Mouse (Mus musculus) forebrain, embryonic 15.5 days (tissue): ENCODE measurements around the gene Gsx1. TPM values are rescaled to one million over a fixed set of nuclear protein-coding genes. Genes with fewer than 3 reads are reported as not detected.

Source experiments
- ATAC-seq: fragments of 200-750 bp; cut with Nextera tagmentation; replicated peaks from 2 replicates; pipeline ENCODE4 v1.8.0; 2017; ENCODE audit warnings: mild to moderate bottlenecking, moderate TSS enrichment, moderate library complexity
- H3K27ac ChIP-seq: fragments of 300-500 bp; sonication (generic); replicated peaks from 2 replicates; pipeline ENCODE4 v1.5.1; 2015; ENCODE audit warnings: mild to moderate bottlenecking, inconsistent platforms
- H3K27me3 ChIP-seq: fragments of 300-500 bp; sonication (generic); 2 replicates; pipeline ENCODE4 v1.6.1; 2015; ENCODE audit warnings: inconsistent platforms
- H3K36me3 ChIP-seq: fragments of 300-500 bp; sonication (generic); 2 replicates; pipeline ENCODE4 v1.6.1; 2015; ENCODE audit warnings: mild to moderate bottlenecking, inconsistent platforms
- H3K4me1 ChIP-seq: fragments of 300-500 bp; sonication (generic); 2 replicates; pipeline ENCODE4 v1.6.1; 2015; ENCODE audit warnings: inconsistent platforms
- H3K4me2 ChIP-seq: fragments of 300-500 bp; sonication (generic); replicated peaks from 2 replicates; pipeline ENCODE4 v1.6.1; 2015; ENCODE audit warnings: mild to moderate bottlenecking, inconsistent platforms
- H3K4me3 ChIP-seq: fragments of 300-500 bp; sonication (generic); 2 replicates; pipeline ENCODE4 v1.5.1; 2015; ENCODE audit warnings: mild to moderate bottlenecking, inconsistent platforms
- H3K9ac ChIP-seq: fragments of 300-500 bp; sonication (generic); replicated peaks from 2 replicates; pipeline ENCODE4 v1.6.1; 2015; ENCODE audit warnings: mild to moderate bottlenecking, inconsistent platforms
- H3K9me3 ChIP-seq: fragments of 300-500 bp; sonication (generic); 2 replicates; pipeline ENCODE4 v1.6.1; 2016; ENCODE audit warnings: inconsistent platforms
- WGBS: fragments of 180-500 bp; shearing (Covaris S2); methylation state at CpG from one replicate; pipeline ENCODE4 v1.1.7; 2015; ENCODE audit warnings: mixed read lengths; 5-methylcytosine and 5-hydroxymethylcytosine counted together
- polyA plus RNA-seq: library from polyadenylated mRNA; unstranded; fragments of >200 nt; fragmentation: Nextera tagmentation; extraction: Ambion mirVana; gene quantifications from 2 replicates; pipeline ENCODE4 v1.2.1, GENCODE M21; 2015

Gsx1 gene
- polyA plus RNA-seq, 1 experiment from 2014 or later: 3.3 TPM

- Histone ChIP-seq H3K27ac (no peak overlapping the region), H3K36me3 (no peaks in the 10 kb centered on the region), H3K27me3 (peaks cover 88% of the 10 kb centered on the region), H3K9ac (no peak overlapping the region), H3K4me2 (peak overlapping the region; percentile 43), H3K4me3 (peak overlapping the region; percentile 25), H3K4me1 (peaks cover 39% of the 10 kb centered on the region), H3K9me3 (no peaks in the 10 kb centered on the region)
- WGBS: 1% methylated on average over 25 of the region's 26 CpGs
- no peak for ATAC-seq
These were observed 2.5 kb upstream of the Gsx1 start for GRCm38 (mm10) chr5:147186001-147186431.

- H3K27me3 ChIP-seq: peaks cover 93% of the 10 kb centered on the region
- H3K4me3 ChIP-seq: peak overlapping the region; percentile 25
- H3K4me1 ChIP-seq: peaks cover 39% of the 10 kb centered on the region
- peak; percentile 32; the same call in 1 of the 2 replicates for ATAC-seq
- 0 out of 2 replicates have a peak overlapping the region, but pooled peaks have one; percentile 18 for H3K9ac ChIP-seq
- no peaks in the 10 kb centered on the region for H3K9me3 ChIP-seq
- no peak overlapping the region for H3K27ac ChIP-seq
- peak overlapping the region; percentile 43 for H3K4me2 ChIP-seq
- H3K36me3 ChIP-seq: no peaks in the 10 kb centered on the region
- WGBS: under 1% methylated on average over 37 of the region's 37 CpGs
These were observed 1.5 kb upstream of the Gsx1 start for GRCm38 (mm10) chr5:147186781-147187551.

- no peaks in the 10 kb centered on the region for H3K9me3 ChIP-seq
- H3K4me3 ChIP-seq: peak overlapping the region; percentile 25
- H3K27ac ChIP-seq: no peak overlapping the region
- H3K4me2 ChIP-seq: peak overlapping the region; percentile 50
- H3K4me1 ChIP-seq: peaks cover 39% of the 10 kb centered on the region
- 1% methylated on average over 25 of the region's 25 CpGs for WGBS
- H3K27me3 ChIP-seq: peaks cover 93% of the 10 kb centered on the region
- no peaks in the 10 kb centered on the region for H3K36me3 ChIP-seq
- H3K9ac ChIP-seq: no peak overlapping the region
- ATAC-seq: no peak
These were observed 835 bp upstream of the Gsx1 start for GRCm38 (mm10) chr5:147187552-147188170.

- H3K4me3 ChIP-seq: peak overlapping the region; percentile 36
- peaks cover 39% of the 10 kb centered on the region for H3K4me1 ChIP-seq
- WGBS: under 1% methylated on average over 28 of the region's 28 CpGs
- no peaks in the 10 kb centered on the region for H3K9me3 ChIP-seq
- no peak overlapping the region for H3K27ac ChIP-seq
- H3K4me2 ChIP-seq: peak overlapping the region; percentile 50
- H3K36me3 ChIP-seq: no peaks in the 10 kb centered on the region
- peaks cover 94% of the 10 kb centered on the region for H3K27me3 ChIP-seq
- H3K9ac ChIP-seq: peak overlapping the region; percentile 36
- no peak for ATAC-seq
These were observed 660 bp downstream of the Gsx1 start for GRCm38 (mm10) chr5:147189156-147189555.

GRCm38 (mm10) chr5:147189836-147190602 lies 1.5 kb downstream of the Gsx1 start:
- H3K9ac ChIP-seq: no peak overlapping the region
- WGBS: 1% methylated on average over 46 of the region's 46 CpGs
- ATAC-seq: no peak

GRCm38 (mm10) chr5:147190885-147191284 lies 2.4 kb downstream of the Gsx1 start:
- H3K9me3 ChIP-seq: no peaks in the 10 kb centered on the region
- H3K27ac ChIP-seq: no peak overlapping the region
- H3K36me3 ChIP-seq: no peaks in the 10 kb centered on the region
- no peak overlapping the region for H3K4me2 ChIP-seq
- WGBS: 0% methylated on average over 7 of the region's 7 CpGs
- H3K27me3 ChIP-seq: peaks cover 94% of the 10 kb centered on the region
- no peak overlapping the region for H3K4me3 ChIP-seq
- H3K9ac ChIP-seq: no peak overlapping the region
- H3K4me1 ChIP-seq: peaks cover 39% of the 10 kb centered on the region
- ATAC-seq: no peak

More at GRCm38 (mm10) chr5:147189836-147190602, 1.5 kb downstream of the Gsx1 start:
- H3K36me3 ChIP-seq: no peaks in the 10 kb centered on the region
- peaks cover 93% of the 10 kb centered on the region for H3K27me3 ChIP-seq
- peak overlapping the region; percentile 15; the same call in 1 of the 2 replicates for H3K4me3 ChIP-seq
- no peaks in the 10 kb centered on the region for H3K9me3 ChIP-seq
- no peak overlapping the region for H3K4me2 ChIP-seq
- H3K4me1 ChIP-seq: peaks cover 39% of the 10 kb centered on the region
- no peak overlapping the region for H3K27ac ChIP-seq

- no peak overlapping the region for H3K4me3 ChIP-seq
- H3K27me3 ChIP-seq: peaks cover 94% of the 10 kb centered on the region
- ATAC-seq: no peak
- peaks cover 28% of the 10 kb centered on the region for H3K4me1 ChIP-seq
- H3K9me3 ChIP-seq: no peaks in the 10 kb centered on the region
- H3K4me2 ChIP-seq: no peak overlapping the region
- no peaks in the 10 kb centered on the region for H3K36me3 ChIP-seq
- H3K27ac ChIP-seq: no peak overlapping the region
- WGBS: under 1% methylated on average over 24 of the region's 24 CpGs
- H3K9ac ChIP-seq: no peak overlapping the region
These were observed 3.5 kb downstream of the Gsx1 start for GRCm38 (mm10) chr5:147191801-147192575.

- Histone ChIP-seq H3K9me3 (no peaks in the 10 kb centered on the region), H3K9ac (no peak overlapping the region), H3K27ac (no peak overlapping the region), H3K27me3 (peaks cover 95% of the 10 kb centered on the region), H3K36me3 (no peaks in the 10 kb centered on the region), H3K4me2 (no peak overlapping the region), H3K4me1 (peaks cover 22% of the 10 kb centered on the region), H3K4me3 (no peak overlapping the region)
- WGBS: 2% methylated on average over 9 of the region's 9 CpGs
- no peak for ATAC-seq
These were observed 4.1 kb downstream of the Gsx1 start for GRCm38 (mm10) chr5:147192576-147192960.

- Histone ChIP-seq H3K36me3 (no peaks in the 10 kb centered on the region), H3K4me2 (no peak overlapping the region), H3K27ac (no peak overlapping the region), H3K4me3 (no peak overlapping the region), H3K9ac (no peak overlapping the region), H3K4me1 (peaks cover 7% of the 10 kb centered on the region), H3K9me3 (no peaks in the 10 kb centered on the region), H3K27me3 (peaks cover 30% of the 10 kb centered on the region)
- WGBS: 2% methylated on average over 6 of the region's 6 CpGs
- 0 out of 2 replicates have a peak, but pooled peaks have one; percentile 26 for ATAC-seq
These were observed 16.4 kb downstream of the Gsx1 start for GRCm38 (mm10) chr5:147204905-147205304.

- no peak overlapping the region for H3K4me3 ChIP-seq
- H3K27ac ChIP-seq: no peak overlapping the region
- no peak overlapping the region for H3K4me2 ChIP-seq
- H3K27me3 ChIP-seq: peaks cover 29% of the 10 kb centered on the region
- H3K9ac ChIP-seq: no peak overlapping the region
- ATAC-seq: no peak
- peaks cover 7% of the 10 kb centered on the region for H3K4me1 ChIP-seq
- no peaks in the 10 kb centered on the region for H3K36me3 ChIP-seq
- 94% methylated on average over 20 of the region's 20 CpGs for WGBS
- no peaks in the 10 kb centered on the region for H3K9me3 ChIP-seq
These were observed 19.4 kb downstream of the Gsx1 start for GRCm38 (mm10) chr5:147207852-147208251.

GRCm38 (mm10) chr5:147208471-147208870 lies 20.0 kb downstream of the Gsx1 start:
- H3K4me1 ChIP-seq: peaks cover 7% of the 10 kb centered on the region
- no peak for ATAC-seq
- no peak overlapping the region for H3K27ac ChIP-seq
- H3K9ac ChIP-seq: no peak overlapping the region
- WGBS: 80% methylated on average over 2 of the region's 2 CpGs
- no peak overlapping the region for H3K4me2 ChIP-seq
- H3K27me3 ChIP-seq: peaks cover 31% of the 10 kb centered on the region
- no peaks in the 10 kb centered on the region for H3K9me3 ChIP-seq
- H3K4me3 ChIP-seq: no peak overlapping the region
- no peaks in the 10 kb centered on the region for H3K36me3 ChIP-seq
